Mouse (Mus musculus): ENCODE results near the gene Arl15. TPM values are rescaled to one million over a fixed set of nuclear protein-coding genes. Genes with fewer than 3 reads are reported as not detected.

The Arl15 gene
- polyA plus RNA-seq, 1 experiment from 2014 or later = 1.5 TPM

GRCm38 (mm10) chr13:114075724-114076384 is 281.5 kb downstream of the Arl15 start:
- no peaks in the 10 kb centered on the region for H3K9me3 ChIP-seq (ENCODE audit: low read length)
- H3K4me1 ChIP-seq (ENCODE audit: insufficient read depth) = peaks cover 5% of the 10 kb centered on the region; the same call in 1 of the 2 replicates
- TF ChIP-seq CTCF (IDR thresholded peaks at IDR 0.05; ENCODE audit: low read depth) (peak; percentile 82), EP300 (IDR thresholded peaks at IDR 0.05; ENCODE audit: low read depth) (no peak)
- no peaks in the 10 kb centered on the region for H3K27me3 ChIP-seq (ENCODE audit: insufficient read depth, low read length)
- no peak overlapping the region for H3K4me3 ChIP-seq (ENCODE audit: low read depth, low read length)
- H3K4me2 ChIP-seq (ENCODE audit: low read depth, low read length) = no peak overlapping the region
- H3K27ac ChIP-seq (ENCODE audit: low read depth) = no peak overlapping the region
- WGBS (ENCODE audit: insufficient replicate concordance) = 65% methylated on average over 9 of the region's 9 CpGs
- no peak overlapping the region for H3K9ac ChIP-seq (replicated peaks)
- DNase-seq (peak; percentile 24), ATAC-seq (peak; percentile 73)
- no peaks in the 10 kb centered on the region for H3K36me3 ChIP-seq (replicated peaks; ENCODE audit: insufficient read depth, low read length)

GRCm38 (mm10) chr13:114077181-114077580 is 282.9 kb downstream of the Arl15 start:
- H3K9me3 ChIP-seq (ENCODE audit: low read length) = no peaks in the 10 kb centered on the region
- H3K9ac ChIP-seq (replicated peaks) = no peak overlapping the region
- TF ChIP-seq EP300 (IDR thresholded peaks at IDR 0.05; ENCODE audit: low read depth) (no peak), CTCF (IDR thresholded peaks at IDR 0.05; ENCODE audit: low read depth) (no peak)
- H3K36me3 ChIP-seq (replicated peaks; ENCODE audit: insufficient read depth, low read length) = no peaks in the 10 kb centered on the region
- no peaks in the 10 kb centered on the region for H3K27me3 ChIP-seq (ENCODE audit: insufficient read depth, low read length)
- H3K27ac ChIP-seq (ENCODE audit: low read depth) = no peak overlapping the region
- DNase-seq (no peak), ATAC-seq (no peak)
- H3K4me2 ChIP-seq (ENCODE audit: low read depth, low read length) = no peak overlapping the region
- H3K4me3 ChIP-seq (ENCODE audit: low read depth, low read length) = no peak overlapping the region
- WGBS (ENCODE audit: insufficient replicate concordance) = 85% methylated on average over 9 of the region's 9 CpGs
- peaks cover 5% of the 10 kb centered on the region; the same call in 1 of the 2 replicates for H3K4me1 ChIP-seq (ENCODE audit: insufficient read depth)

GRCm38 (mm10) chr13:114077584-114078270 is 283.4 kb downstream of the Arl15 start:
- ATAC-seq (peak; percentile 43; the same call in 1 of the 2 replicates), DNase-seq (peak; percentile 22)
- Histone ChIP-seq H3K4me3 (ENCODE audit: low read depth, low read length) (no peak overlapping the region), H3K4me2 (ENCODE audit: low read depth, low read length) (no peak overlapping the region), H3K9ac (replicated peaks) (no peak overlapping the region), H3K36me3 (replicated peaks; ENCODE audit: insufficient read depth, low read length) (no peaks in the 10 kb centered on the region), H3K9me3 (ENCODE audit: low read length) (no peaks in the 10 kb centered on the region), H3K27ac (ENCODE audit: low read depth) (no peak overlapping the region), H3K27me3 (ENCODE audit: insufficient read depth, low read length) (no peaks in the 10 kb centered on the region), H3K4me1 (ENCODE audit: insufficient read depth) (peaks cover 5% of the 10 kb centered on the region; the same call in 1 of the 2 replicates)
- WGBS (ENCODE audit: insufficient replicate concordance) = 57% methylated on average over 17 of the region's 17 CpGs
- TF ChIP-seq EP300 (IDR thresholded peaks at IDR 0.05; ENCODE audit: low read depth) = no peak
- no peak for TF ChIP-seq CTCF (IDR thresholded peaks at IDR 0.05; ENCODE audit: low read depth)

GRCm38 (mm10) chr13:114078851-114079250 is 284.5 kb downstream of the Arl15 start:
- no peak for DNase-seq
- Histone ChIP-seq H3K4me1 (ENCODE audit: insufficient read depth) (peaks cover 5% of the 10 kb centered on the region; the same call in 1 of the 2 replicates), H3K27ac (ENCODE audit: low read depth) (no peak overlapping the region), H3K36me3 (replicated peaks; ENCODE audit: insufficient read depth, low read length) (no peaks in the 10 kb centered on the region), H3K9me3 (ENCODE audit: low read length) (no peaks in the 10 kb centered on the region), H3K4me2 (ENCODE audit: low read depth, low read length) (no peak overlapping the region), H3K27me3 (ENCODE audit: insufficient read depth, low read length) (no peaks in the 10 kb centered on the region), H3K9ac (replicated peaks) (no peak overlapping the region), H3K4me3 (ENCODE audit: low read depth, low read length) (no peak overlapping the region)
- no peak for ATAC-seq
- TF ChIP-seq EP300 (IDR thresholded peaks at IDR 0.05; ENCODE audit: low read depth) (no peak), CTCF (IDR thresholded peaks at IDR 0.05; ENCODE audit: low read depth) (no peak)
- 89% methylated on average over 4 of the region's 4 CpGs for WGBS (ENCODE audit: insufficient replicate concordance)

GRCm38 (mm10) chr13:114079751-114080150 is 285.4 kb downstream of the Arl15 start:
- no peaks in the 10 kb centered on the region for H3K9me3 ChIP-seq (ENCODE audit: low read length)
- H3K4me2 ChIP-seq (ENCODE audit: low read depth, low read length) = no peak overlapping the region
- H3K36me3 ChIP-seq (replicated peaks; ENCODE audit: insufficient read depth, low read length) = no peaks in the 10 kb centered on the region
- TF ChIP-seq CTCF (IDR thresholded peaks at IDR 0.05; ENCODE audit: low read depth) (no peak), EP300 (IDR thresholded peaks at IDR 0.05; ENCODE audit: low read depth) (no peak)
- no peaks in the 10 kb centered on the region for H3K27me3 ChIP-seq (ENCODE audit: insufficient read depth, low read length)
- ATAC-seq (no peak), DNase-seq (no peak)
- no peak overlapping the region for H3K4me3 ChIP-seq (ENCODE audit: low read depth, low read length)
- H3K9ac ChIP-seq (replicated peaks) = no peak overlapping the region
- 81% methylated on average over 6 of the region's 6 CpGs for WGBS (ENCODE audit: insufficient replicate concordance)
- peaks cover 5% of the 10 kb centered on the region for H3K4me1 ChIP-seq (ENCODE audit: insufficient read depth)
- no peak overlapping the region for H3K27ac ChIP-seq (ENCODE audit: low read depth)

- Histone ChIP-seq H3K4me1 (ENCODE audit: insufficient read depth) (peaks cover 7% of the 10 kb centered on the region), H3K27ac (ENCODE audit: low read depth) (no peak overlapping the region), H3K9ac (replicated peaks) (no peak overlapping the region), H3K36me3 (replicated peaks; ENCODE audit: insufficient read depth, low read length) (no peaks in the 10 kb centered on the region), H3K9me3 (ENCODE audit: low read length) (no peaks in the 10 kb centered on the region), H3K4me2 (ENCODE audit: low read depth, low read length) (no peak overlapping the region), H3K4me3 (ENCODE audit: low read depth, low read length) (no peak overlapping the region), H3K27me3 (ENCODE audit: insufficient read depth, low read length) (no peaks in the 10 kb centered on the region)
- DNase-seq (no peak), ATAC-seq (no peak)
- TF ChIP-seq EP300 (IDR thresholded peaks at IDR 0.05; ENCODE audit: low read depth) (no peak), CTCF (IDR thresholded peaks at IDR 0.05; ENCODE audit: low read depth) (no peak)
- 80% methylated on average over 8 of the region's 8 CpGs for WGBS (ENCODE audit: insufficient replicate concordance)
Measured at GRCm38 (mm10) chr13:114080491-114080890, 286.2 kb downstream of the Arl15 start.
